Mouse (Mus musculus): ENCODE results near the gene I0C0044D17Rik.
"Not testable (repeated sequence)": the region's sequence is repeated elsewhere in the genome, so short reads cannot be mapped to it uniquely, and the experiment has no call there.

I0C0044D17Rik gene

DNA sequence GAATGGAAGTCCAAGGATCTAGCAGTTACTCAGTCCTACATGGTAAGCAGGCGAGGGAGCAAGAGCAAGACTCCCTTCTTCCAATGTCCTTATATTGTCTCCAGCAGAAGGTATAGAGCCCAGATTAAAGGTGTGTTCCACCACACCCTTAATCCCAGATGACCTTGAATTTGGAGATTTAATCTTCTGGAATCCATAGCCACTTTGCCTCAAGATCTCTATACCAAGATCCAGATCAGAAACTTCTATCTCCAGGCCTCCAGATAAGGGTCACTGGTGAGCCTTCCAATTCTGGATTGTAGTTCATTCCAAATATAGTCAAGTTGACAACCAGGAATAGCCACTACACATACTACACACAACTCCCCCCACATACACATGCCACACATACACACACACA, at the start of gene I0C0044D17Rik:
Gene I0C0044D17Rik, minus strand, starts transcription at position 101 of the 400 bp plus-strand sequence.
- not testable (repeated sequence) for DNase-seq (ENCODE audit: low read depth, low spot score)

DNA sequence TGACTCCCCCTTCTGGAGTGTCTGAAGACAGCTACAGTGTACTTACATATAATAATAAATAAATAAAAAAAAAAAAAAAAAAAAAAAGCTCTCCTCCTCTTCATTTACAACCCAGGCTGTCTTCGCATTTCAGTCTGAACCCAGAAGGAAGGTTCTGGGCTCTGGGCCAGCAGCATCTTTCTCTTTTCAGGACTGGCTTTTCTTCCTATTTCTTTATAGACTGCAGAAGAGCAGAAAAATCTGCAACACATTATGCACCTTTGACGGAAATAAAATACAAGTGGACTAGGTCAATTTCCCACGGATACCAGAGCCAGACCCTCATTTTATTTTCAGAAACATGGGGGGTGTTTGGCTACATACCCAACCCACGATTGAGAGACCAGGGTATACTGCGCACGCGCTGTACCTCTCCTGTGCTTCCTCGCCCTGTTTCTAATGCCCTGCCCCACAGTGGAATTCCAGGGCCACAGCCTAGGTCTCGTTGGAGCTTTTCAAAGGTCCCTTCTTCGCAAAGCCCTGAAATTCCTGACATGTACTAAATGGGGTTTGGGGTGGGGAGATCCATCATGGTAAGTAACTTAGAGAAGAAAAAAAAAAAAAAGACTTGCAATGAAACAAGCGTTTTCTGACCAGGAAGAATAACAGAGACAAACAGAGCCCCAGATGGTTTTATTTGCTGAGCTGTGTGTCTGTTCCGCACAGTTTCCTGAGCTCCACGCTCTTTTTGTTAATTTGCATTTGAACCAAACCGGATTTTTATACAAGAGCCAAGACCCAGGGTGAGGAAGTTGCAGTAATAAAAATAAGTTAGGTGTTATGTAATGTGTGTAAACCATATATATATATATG, 42.0 kb upstream of the I0C0044D17Rik start:
- DNase-seq (ENCODE audit: low read depth, low spot score), result no peak

- DNase-seq (ENCODE audit: low read depth, low spot score), result no peak
Observed at GRCm38 (mm10) chr4:98864546-98864945, 40.9 kb upstream of the I0C0044D17Rik start.

DNA sequence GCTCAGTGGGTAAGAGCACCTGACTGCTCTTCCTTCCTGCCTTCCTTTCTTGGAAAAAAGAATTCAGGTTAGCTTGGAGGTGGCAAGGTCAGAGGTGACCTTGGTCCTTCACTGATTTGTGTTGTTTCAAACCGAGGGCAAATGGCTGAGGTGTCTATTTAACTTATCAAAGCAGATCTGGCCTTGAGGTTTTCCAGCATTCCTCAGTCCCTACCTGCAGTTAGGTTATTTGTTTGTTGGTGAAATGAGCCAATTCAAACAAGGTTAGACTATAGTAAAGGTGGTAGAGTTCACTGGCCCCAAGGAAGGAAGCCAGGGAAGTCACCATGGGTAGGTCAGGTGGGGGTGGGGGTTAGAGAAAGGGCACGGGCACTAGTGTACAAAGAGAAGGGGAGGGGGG, 40.5 kb upstream of the I0C0044D17Rik start:
- DNase-seq (ENCODE audit: low read depth, low spot score), result no peak

DNA sequence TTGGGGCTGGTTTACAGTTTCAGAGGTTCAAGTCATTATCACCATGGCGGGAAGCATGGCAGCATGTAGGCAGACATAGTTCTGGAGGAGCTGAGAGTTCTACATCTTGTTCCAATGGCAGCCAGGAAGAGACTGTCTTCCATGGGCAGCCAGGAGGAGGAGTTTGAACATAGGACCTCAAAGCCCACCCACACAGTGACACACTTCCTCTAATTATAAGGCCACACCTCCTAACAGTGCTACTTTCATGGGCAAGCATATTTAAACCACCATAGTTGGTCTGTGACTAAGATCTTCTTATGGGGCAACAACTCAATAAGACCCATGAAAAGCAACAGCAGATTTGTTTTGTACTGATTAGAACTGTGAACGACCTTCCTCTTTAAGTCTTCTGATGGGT, 39.8 kb upstream of the I0C0044D17Rik start:
- DNase-seq (ENCODE audit: low read depth, low spot score), result no peak

DNA sequence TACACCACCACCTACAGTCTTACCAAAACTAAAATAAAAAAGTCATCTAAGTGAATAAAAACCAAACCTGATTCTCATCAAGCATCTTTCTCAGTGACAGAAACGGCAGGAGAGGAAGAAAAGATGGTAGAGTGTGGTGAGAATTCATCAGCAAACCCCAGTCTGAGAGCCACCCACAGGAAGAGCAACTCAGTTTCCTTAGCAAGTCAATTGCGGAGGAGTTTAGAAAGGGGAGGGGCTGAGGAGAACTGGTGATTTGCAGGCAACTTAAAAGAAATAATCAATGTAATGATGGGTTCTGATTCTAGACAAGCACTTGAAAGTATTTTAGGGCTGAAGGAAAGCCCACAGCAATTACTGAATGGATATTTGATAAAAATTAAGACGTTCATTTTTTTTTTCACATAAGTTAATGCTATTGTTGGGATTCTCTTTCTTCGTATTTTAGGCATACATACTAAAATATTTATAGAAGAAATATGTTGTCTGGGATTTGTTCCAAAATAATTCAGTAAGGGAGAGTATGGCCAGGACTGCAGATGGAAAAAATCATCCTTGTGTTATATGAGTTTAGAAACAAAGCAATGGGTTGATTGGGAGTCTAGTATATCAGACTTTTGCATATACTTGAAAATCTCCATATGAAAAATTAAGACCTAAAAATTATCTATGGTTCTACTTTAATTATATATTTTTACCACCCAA, 34.7 kb upstream of the I0C0044D17Rik start:
- no peak for DNase-seq (ENCODE audit: low read depth, low spot score)

DNA sequence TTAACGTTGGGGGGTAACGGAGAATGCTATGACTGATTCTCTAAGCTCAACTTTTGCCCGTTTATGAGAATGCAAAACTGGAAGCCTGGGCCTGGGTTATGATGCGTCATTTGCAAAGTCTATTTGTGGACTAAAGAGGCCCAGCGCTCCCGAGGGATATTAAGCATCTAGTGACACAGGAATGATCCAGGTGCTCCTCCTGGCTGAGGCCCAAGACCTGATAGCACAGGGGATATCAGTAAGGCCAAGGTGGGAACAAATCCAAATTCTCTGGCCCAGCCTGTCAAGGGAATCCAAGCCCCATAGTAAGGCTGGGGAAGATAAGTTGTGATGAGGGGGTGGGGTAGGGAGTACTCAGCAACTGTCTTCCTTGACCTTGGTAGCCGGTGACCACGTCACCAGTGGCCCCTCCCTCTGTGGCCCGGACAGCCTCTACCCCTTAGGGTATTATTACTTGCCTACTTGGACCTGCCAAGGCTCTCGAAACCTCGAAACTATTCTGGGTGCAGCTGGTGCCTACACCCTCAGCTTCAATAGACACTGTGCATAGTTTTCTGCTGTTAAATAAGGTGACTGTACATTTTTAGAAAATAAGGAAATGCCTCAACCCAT, 33.5 kb upstream of the I0C0044D17Rik start:
- DNase-seq (ENCODE audit: low read depth, low spot score), result no peak

GRCm38 (mm10) chr4:98853926-98854325, 30.3 kb upstream of the I0C0044D17Rik start:
- DNase-seq (ENCODE audit: low read depth, low spot score), result no peak

GRCm38 (mm10) chr4:98850485-98850884, 26.8 kb upstream of the I0C0044D17Rik start:
- DNase-seq (ENCODE audit: low read depth, low spot score), result not testable (repeated sequence)

GRCm38 (mm10) chr4:98847120-98847885, 23.7 kb upstream of the I0C0044D17Rik start:
- DNase-seq (ENCODE audit: low read depth, low spot score), result peak; percentile 7

DNA sequence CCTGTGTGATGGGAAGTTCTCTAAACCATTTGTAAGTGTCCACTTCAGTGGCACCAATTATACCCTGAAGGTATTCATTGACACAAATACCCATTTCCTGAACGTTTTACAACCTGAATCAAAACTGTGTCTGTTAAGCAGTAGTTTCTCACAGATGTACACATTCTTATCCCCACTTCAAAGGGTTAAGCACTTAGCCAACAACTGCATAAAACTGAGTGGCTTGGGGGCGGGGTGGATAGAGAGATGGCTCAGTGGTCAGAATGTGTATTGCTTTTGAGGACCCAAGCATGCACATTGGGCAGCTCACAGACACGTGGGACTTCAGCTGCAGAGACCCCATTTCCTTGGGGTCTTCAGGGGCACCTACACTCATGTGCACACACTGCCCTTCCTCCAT, 22.8 kb upstream of the I0C0044D17Rik start:
- DNase-seq (ENCODE audit: low read depth, low spot score), result no peak

- DNase-seq (ENCODE audit: low read depth, low spot score), result no peak
Observed at GRCm38 (mm10) chr4:98845687-98846125, 22.1 kb upstream of the I0C0044D17Rik start.

DNA sequence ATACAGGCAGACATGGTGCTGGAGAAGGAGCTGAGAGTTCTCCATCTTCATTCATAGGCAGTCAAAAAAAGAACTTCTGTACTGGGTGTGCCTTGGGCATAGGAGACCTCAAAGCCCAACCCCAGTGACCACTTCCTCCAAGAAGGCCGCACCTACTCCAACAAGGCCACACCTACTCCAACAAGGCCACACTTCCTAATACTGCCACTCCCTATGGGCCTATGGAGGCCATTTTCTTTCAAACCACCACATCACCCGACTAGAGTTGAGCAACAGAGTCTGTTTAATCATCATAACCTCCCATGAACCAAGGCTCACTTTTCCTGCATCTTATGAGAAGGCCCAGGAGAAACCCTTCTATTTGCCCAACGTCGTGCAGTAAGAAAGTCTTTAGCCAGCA, 21.6 kb upstream of the I0C0044D17Rik start:
- DNase-seq (ENCODE audit: low read depth, low spot score), result no peak

DNA sequence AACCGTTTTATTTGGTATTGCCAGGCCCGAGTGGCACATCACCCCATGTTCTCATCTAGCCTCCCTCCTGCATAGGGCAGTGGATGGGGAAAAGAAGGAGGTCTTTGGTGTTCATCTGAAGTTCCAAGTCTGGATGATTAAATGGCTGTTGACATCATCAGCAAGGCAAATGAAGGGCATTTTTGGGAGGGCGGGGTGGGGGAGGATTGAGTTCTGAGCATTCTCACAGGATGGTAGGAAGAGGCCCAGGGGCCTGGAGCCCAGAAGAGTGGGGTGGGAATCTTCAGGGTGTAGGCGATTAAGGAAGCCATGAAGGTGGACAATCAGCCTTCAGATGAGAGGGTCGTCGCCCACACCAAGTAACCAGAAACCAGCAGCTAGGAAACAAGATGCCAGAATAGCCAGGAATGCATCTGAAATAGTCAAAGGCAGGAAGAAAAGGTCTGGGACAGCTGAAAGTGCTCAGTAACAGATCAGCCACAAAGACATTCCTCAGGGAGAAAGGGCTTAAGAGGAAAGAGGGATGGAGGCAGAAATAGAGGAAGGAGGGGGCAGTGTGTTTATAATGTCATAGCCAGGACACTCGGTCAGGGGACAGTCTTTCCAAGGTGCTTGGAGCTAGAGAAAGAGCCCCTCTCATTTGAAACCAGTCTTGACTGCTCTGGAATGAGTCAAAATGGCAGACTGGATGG, 20.4 kb upstream of the I0C0044D17Rik start:
- no peak for DNase-seq (ENCODE audit: low read depth, low spot score)

DNA sequence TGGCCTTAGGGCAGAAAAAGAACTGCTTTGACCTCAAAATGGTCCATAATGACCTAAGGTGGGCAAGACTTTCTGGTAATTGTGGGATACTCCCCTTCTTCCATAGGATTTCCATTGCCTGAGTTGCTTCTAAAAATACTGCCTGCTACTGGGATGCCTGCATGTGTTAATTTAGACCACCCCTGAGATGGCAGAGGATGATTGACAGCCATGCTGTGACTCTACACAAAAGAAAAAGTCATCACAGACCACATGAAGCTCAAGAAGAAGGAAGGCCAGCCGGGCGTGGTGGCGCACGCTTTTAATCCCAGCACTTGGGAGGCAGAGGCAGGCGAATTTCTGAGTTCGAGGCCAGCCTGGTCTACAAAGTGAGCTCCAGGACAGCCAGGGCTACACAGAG, 17.6 kb upstream of the I0C0044D17Rik start:
- not testable (repeated sequence) for DNase-seq (ENCODE audit: low read depth, low spot score)

GRCm38 (mm10) chr4:98840526-98840925, 16.9 kb upstream of the I0C0044D17Rik start:
- no peak for DNase-seq (ENCODE audit: low read depth, low spot score)

- no peak for DNase-seq (ENCODE audit: low read depth, low spot score)
Observed at GRCm38 (mm10) chr4:98838913-98839312, 15.3 kb upstream of the I0C0044D17Rik start.

DNA sequence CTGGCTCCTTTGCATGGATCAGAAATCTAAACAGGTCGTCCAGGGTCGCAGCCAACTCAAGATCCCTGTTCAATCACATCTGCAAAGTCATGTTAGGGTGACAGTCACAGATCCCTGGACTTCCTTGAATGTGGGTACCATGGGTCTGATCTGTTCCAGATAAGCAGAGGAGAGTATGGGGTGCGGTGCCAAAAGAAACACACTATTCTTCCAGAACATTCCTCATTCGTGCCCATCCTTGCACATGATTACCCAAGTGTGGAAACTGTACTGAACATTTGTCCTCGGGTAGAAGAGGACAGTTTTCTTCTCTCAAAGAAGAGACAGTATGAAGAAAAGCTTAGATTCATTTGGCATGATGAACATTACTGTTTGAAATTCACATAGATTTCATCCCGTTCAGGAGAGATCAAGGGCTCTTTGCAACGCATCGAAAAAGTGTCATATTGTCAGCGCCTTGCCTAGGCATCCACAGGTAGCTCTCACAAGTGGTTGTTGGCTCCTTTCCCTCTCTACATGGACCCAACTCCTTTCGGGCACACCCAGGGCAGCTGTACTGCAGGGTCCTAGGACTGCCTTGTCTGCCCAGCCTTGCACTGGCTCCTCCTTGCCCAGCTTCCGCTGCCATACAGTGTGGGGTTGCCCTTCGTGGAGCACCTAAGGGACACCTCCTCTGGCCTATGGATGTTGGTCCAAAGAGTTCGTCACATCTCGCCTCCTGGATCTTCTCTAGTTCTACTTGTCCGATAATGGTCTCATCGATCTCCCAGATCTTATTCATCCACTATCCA, 14.3 kb upstream of the I0C0044D17Rik start:
- DNase-seq (ENCODE audit: low read depth, low spot score), result no peak

GRCm38 (mm10) chr4:98836519-98836918, 12.9 kb upstream of the I0C0044D17Rik start:
- peak; percentile 75 for DNase-seq (ENCODE audit: low read depth, low spot score)

DNA sequence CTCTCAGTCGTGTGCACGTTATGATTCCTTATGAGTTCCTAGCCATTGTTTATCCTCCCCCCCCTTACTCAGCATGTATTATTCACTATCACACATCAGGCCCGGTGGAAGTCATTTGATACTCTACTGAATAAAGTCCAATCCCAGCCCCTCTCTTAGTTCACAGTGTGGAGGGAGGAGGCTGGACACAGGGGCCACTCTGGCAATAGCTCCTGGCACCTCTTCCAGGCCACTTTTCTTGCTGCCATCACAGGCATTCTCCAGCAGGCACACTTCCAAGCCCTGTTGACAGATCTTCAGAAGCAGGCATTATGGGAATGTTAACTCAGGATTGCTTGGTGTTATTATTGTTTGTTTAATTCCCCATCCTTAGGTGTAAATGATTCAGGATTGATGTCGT, 11.1 kb upstream of the I0C0044D17Rik start:
- DNase-seq (ENCODE audit: low read depth, low spot score), result peak; percentile 7
